Mouse (Mus musculus): ENCODE data around the gene Arrb2. TPM values are rescaled to one million over a fixed set of nuclear protein-coding genes. Genes with fewer than 3 reads are reported as not detected.
"Not testable (repeated sequence)": the region's sequence is repeated elsewhere in the genome, so short reads cannot be mapped to it uniquely, and the experiment has no call there.

The Arrb2 gene
- total and polyA plus RNA-seq, 2 experiments: 11.5 to 22.2 TPM

- Histone ChIP-seq H3K27ac (replicated peaks; ENCODE audit: insufficient read depth, low read depth, low read length) (0 out of 2 replicates have a peak within 1 kb of the TSS, but pooled peaks have one; percentile 10), H3K36me3 (ENCODE audit: control insufficient read depth, insufficient read depth, low read length) (0 out of 2 replicates have a peak, but pooled peaks cover 1% of the 10 kb centered on the region), H3K4me1 (ENCODE audit: control insufficient read depth, insufficient read depth, low read length) (no peaks in the 10 kb centered on the region; the same call in 1 of the 2 replicates), H3K4me3 (ENCODE audit: insufficient read depth, low read depth, low read length) (peak within 1 kb of the TSS; percentile 71), H3K9ac (ENCODE audit: low read depth, low read length) (peak within 1 kb of the TSS; percentile 81), H3K79me2 (ENCODE audit: control insufficient read depth, insufficient read depth, low read length) (peaks cover 14% of the 10 kb centered on the region), H3K27me3 (ENCODE audit: control insufficient read depth, insufficient read depth, low read length) (no peaks in the 10 kb centered on the region)
- under 1% methylated on average over 59 of the region's 59 CpGs for WGBS
- TF ChIP-seq POLR2A (IDR thresholded peaks at IDR 0.05; ENCODE audit: extremely low read depth, insufficient read depth, low read length) (0 out of 2 replicates have a peak, but pooled peaks have one; percentile 45), CTCF (IDR thresholded peaks at IDR 0.05; ENCODE audit: low read depth, low read length) (no peak)
- DNase-seq (ENCODE audit: extremely low read depth, low read depth, low spot score): peak; percentile 62
These were observed 22.7 kb upstream of the Arrb2 start, which contains the start of gene Pelp1 for GRCm38 (mm10) chr11:70409594-70410296. Gene Pelp1, minus strand, starts transcription at chr11:70410031.

GRCm38 (mm10) chr11:70410297-70410643, 22.2 kb upstream of the Arrb2 start:
- DNase-seq (ENCODE audit: extremely low read depth, low read depth, low spot score): no peak
- Histone ChIP-seq H3K27me3 (ENCODE audit: control insufficient read depth, insufficient read depth, low read length) (no peaks in the 10 kb centered on the region), H3K9ac (ENCODE audit: low read depth, low read length) (no peak overlapping the region), H3K27ac (replicated peaks; ENCODE audit: insufficient read depth, low read depth, low read length) (no peak overlapping the region), H3K4me3 (ENCODE audit: insufficient read depth, low read depth, low read length) (peak overlapping the region; percentile 71; the same call in 1 of the 2 replicates), H3K4me1 (ENCODE audit: control insufficient read depth, insufficient read depth, low read length) (no peaks in the 10 kb centered on the region; the same call in 1 of the 2 replicates), H3K79me2 (ENCODE audit: control insufficient read depth, insufficient read depth, low read length) (peaks cover 14% of the 10 kb centered on the region), H3K36me3 (ENCODE audit: control insufficient read depth, insufficient read depth, low read length) (no peaks in the 10 kb centered on the region)
- 63% methylated on average over 6 of the region's 6 CpGs for WGBS
- TF ChIP-seq CTCF (IDR thresholded peaks at IDR 0.05; ENCODE audit: low read depth, low read length) (no peak), POLR2A (IDR thresholded peaks at IDR 0.05; ENCODE audit: extremely low read depth, insufficient read depth, low read length) (no peak)

- TF ChIP-seq POLR2A (IDR thresholded peaks at IDR 0.05; ENCODE audit: extremely low read depth, insufficient read depth, low read length) (no peak), CTCF (IDR thresholded peaks at IDR 0.05; ENCODE audit: low read depth, low read length) (no peak)
- Histone ChIP-seq H3K79me2 (ENCODE audit: control insufficient read depth, insufficient read depth, low read length) (peaks cover 10% of the 10 kb centered on the region), H3K36me3 (ENCODE audit: control insufficient read depth, insufficient read depth, low read length) (no peaks in the 10 kb centered on the region), H3K4me3 (ENCODE audit: insufficient read depth, low read depth, low read length) (no peak overlapping the region), H3K27ac (replicated peaks; ENCODE audit: insufficient read depth, low read depth, low read length) (no peak overlapping the region), H3K27me3 (ENCODE audit: control insufficient read depth, insufficient read depth, low read length) (no peaks in the 10 kb centered on the region), H3K4me1 (ENCODE audit: control insufficient read depth, insufficient read depth, low read length) (no peaks in the 10 kb centered on the region; the same call in 1 of the 2 replicates), H3K9ac (ENCODE audit: low read depth, low read length) (no peak overlapping the region)
- DNase-seq (ENCODE audit: extremely low read depth, low read depth, low spot score): no peak
- WGBS: 83% methylated on average over 5 of the region's 5 CpGs
These were observed 19.8 kb upstream of the Arrb2 start for GRCm38 (mm10) chr11:70412591-70412990.

- peak; percentile 51 for TF ChIP-seq CTCF (IDR thresholded peaks at IDR 0.05; ENCODE audit: low read depth, low read length)
- TF ChIP-seq POLR2A (IDR thresholded peaks at IDR 0.05; ENCODE audit: extremely low read depth, insufficient read depth, low read length): no peak
- Histone ChIP-seq H3K4me3 (ENCODE audit: insufficient read depth, low read depth, low read length) (no peak overlapping the region), H3K36me3 (ENCODE audit: control insufficient read depth, insufficient read depth, low read length) (no peaks in the 10 kb centered on the region), H3K9ac (ENCODE audit: low read depth, low read length) (no peak overlapping the region), H3K27me3 (ENCODE audit: control insufficient read depth, insufficient read depth, low read length) (no peaks in the 10 kb centered on the region), H3K79me2 (ENCODE audit: control insufficient read depth, insufficient read depth, low read length) (peaks cover 7% of the 10 kb centered on the region), H3K27ac (replicated peaks; ENCODE audit: insufficient read depth, low read depth, low read length) (no peak overlapping the region), H3K4me1 (ENCODE audit: control insufficient read depth, insufficient read depth, low read length) (no peaks in the 10 kb centered on the region; the same call in 1 of the 2 replicates)
- 2% methylated on average over 3 of the region's 3 CpGs for WGBS
- peak; percentile 62 for DNase-seq (ENCODE audit: extremely low read depth, low read depth, low spot score)
These were observed 18.5 kb upstream of the Arrb2 start for GRCm38 (mm10) chr11:70413961-70414360.

- no peak overlapping the region for H3K9ac ChIP-seq (ENCODE audit: low read depth, low read length)
- DNase-seq (ENCODE audit: extremely low read depth, low read depth, low spot score): no peak
- no peak overlapping the region for H3K4me3 ChIP-seq (ENCODE audit: insufficient read depth, low read depth, low read length)
- no peaks in the 10 kb centered on the region for H3K27me3 ChIP-seq (ENCODE audit: control insufficient read depth, insufficient read depth, low read length)
- WGBS: 73% methylated on average over 4 of the region's 4 CpGs
- H3K27ac ChIP-seq (replicated peaks; ENCODE audit: insufficient read depth, low read depth, low read length): no peak overlapping the region
- TF ChIP-seq CTCF (IDR thresholded peaks at IDR 0.05; ENCODE audit: low read depth, low read length): no peak
- TF ChIP-seq POLR2A (IDR thresholded peaks at IDR 0.05; ENCODE audit: extremely low read depth, insufficient read depth, low read length): no peak
- no peaks in the 10 kb centered on the region for H3K79me2 ChIP-seq (ENCODE audit: control insufficient read depth, insufficient read depth, low read length)
- H3K36me3 ChIP-seq (ENCODE audit: control insufficient read depth, insufficient read depth, low read length): no peaks in the 10 kb centered on the region
- no peaks in the 10 kb centered on the region for H3K4me1 ChIP-seq (ENCODE audit: control insufficient read depth, insufficient read depth, low read length)
These were observed 14.2 kb upstream of the Arrb2 start for GRCm38 (mm10) chr11:70418199-70418598.

DNA sequence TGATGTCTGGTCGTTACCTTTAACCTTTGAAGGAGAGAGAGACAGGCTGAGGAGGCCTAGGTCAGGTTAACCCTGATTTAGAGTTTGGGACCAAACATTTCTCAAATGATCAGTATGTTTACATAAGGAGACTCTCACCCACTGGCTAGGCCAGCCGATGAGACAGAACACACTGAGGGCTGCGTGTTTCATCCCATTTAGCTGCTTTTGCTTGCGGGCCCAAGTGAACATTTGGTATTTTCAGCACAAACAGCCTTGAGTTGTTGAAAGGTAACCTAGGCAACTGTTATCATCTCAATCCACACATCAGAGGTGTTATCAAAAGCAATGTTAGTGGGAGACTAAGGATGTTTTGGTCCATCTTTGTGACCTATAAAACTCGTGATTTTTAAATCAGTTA, 12.9 kb upstream of the Arrb2 start:
- Histone ChIP-seq H3K27ac (replicated peaks; ENCODE audit: insufficient read depth, low read depth, low read length) (no peak overlapping the region), H3K9ac (ENCODE audit: low read depth, low read length) (no peak overlapping the region), H3K4me1 (ENCODE audit: control insufficient read depth, insufficient read depth, low read length) (no peaks in the 10 kb centered on the region), H3K4me3 (ENCODE audit: insufficient read depth, low read depth, low read length) (no peak overlapping the region), H3K27me3 (ENCODE audit: control insufficient read depth, insufficient read depth, low read length) (no peaks in the 10 kb centered on the region), H3K36me3 (ENCODE audit: control insufficient read depth, insufficient read depth, low read length) (no peaks in the 10 kb centered on the region), H3K79me2 (ENCODE audit: control insufficient read depth, insufficient read depth, low read length) (no peaks in the 10 kb centered on the region)
- 44% methylated on average over 5 of the region's 5 CpGs for WGBS
- no peak for DNase-seq (ENCODE audit: extremely low read depth, low read depth, low spot score)
- TF ChIP-seq CTCF (IDR thresholded peaks at IDR 0.05; ENCODE audit: low read depth, low read length) (no peak), POLR2A (IDR thresholded peaks at IDR 0.05; ENCODE audit: extremely low read depth, insufficient read depth, low read length) (no peak)

- not testable (repeated sequence) for H3K79me2 ChIP-seq (ENCODE audit: control insufficient read depth, insufficient read depth, low read length); H3K4me1 ChIP-seq (ENCODE audit: control insufficient read depth, insufficient read depth, low read length); H3K27ac ChIP-seq (replicated peaks; ENCODE audit: insufficient read depth, low read depth, low read length); DNase-seq (ENCODE audit: extremely low read depth, low read depth, low spot score); H3K27me3 ChIP-seq (ENCODE audit: control insufficient read depth, insufficient read depth, low read length); H3K36me3 ChIP-seq (ENCODE audit: control insufficient read depth, insufficient read depth, low read length); H3K9ac ChIP-seq (ENCODE audit: low read depth, low read length); H3K4me3 ChIP-seq (ENCODE audit: insufficient read depth, low read depth, low read length)
- 84% methylated on average over 6 of the region's 6 CpGs for WGBS
These were observed 5.8 kb upstream of the Arrb2 start for GRCm38 (mm10) chr11:70426598-70426997.
